Mouse (Mus musculus) forebrain, embryonic 11.5 days (tissue): Measurements from ENCODE around the gene Bcar3. TPM values are rescaled to one million over a fixed set of nuclear protein-coding genes. Genes with fewer than 3 reads are reported as not detected.

ENCODE experiments used
- ATAC-seq: fragments of 200-750 bp; cut with Nextera tagmentation; replicated peaks from 2 replicates; pipeline ENCODE4 v1.8.0; 2017; ENCODE audit warnings: moderate TSS enrichment; ENCODE audit not compliant: low FRiP score
- DNase-seq: peaks from one replicate; pipeline ENCODE4 v3.0.0-alpha.2; 2017; ENCODE audit warnings: low spot score
- H3K27ac ChIP-seq: fragments of 300-500 bp; sonication (generic); 2 replicates; pipeline ENCODE4 v1.5.1; 2014; ENCODE audit warnings: low read depth, low read length
- H3K27me3 ChIP-seq: fragments of 300-500 bp; sonication (generic); 2 replicates; pipeline ENCODE4 v1.6.1; 2014; ENCODE audit warnings: mild to moderate bottlenecking, low read length, mixed read lengths; ENCODE audit not compliant: control insufficient read depth, insufficient read depth
- H3K36me3 ChIP-seq: fragments of 300-500 bp; sonication (generic); 2 replicates; pipeline ENCODE4 v1.6.1; 2014; ENCODE audit warnings: mild to moderate bottlenecking, low read length, moderate library complexity, mixed read lengths; ENCODE audit not compliant: control insufficient read depth, insufficient read depth
- H3K4me1 ChIP-seq: fragments of 300-500 bp; sonication (generic); replicated peaks from 2 replicates; pipeline ENCODE4 v1.6.1; 2014; ENCODE audit warnings: low read length, mixed read lengths; ENCODE audit not compliant: control insufficient read depth, insufficient read depth
- H3K4me2 ChIP-seq: fragments of 300-500 bp; sonication (generic); 2 replicates; pipeline ENCODE4 v1.6.1; 2014; ENCODE audit warnings: low read depth, mild to moderate bottlenecking, low read length, moderate library complexity, mixed read lengths; ENCODE audit not compliant: severe bottlenecking
- H3K4me3 ChIP-seq: fragments of 300-500 bp; sonication (generic); 2 replicates; pipeline ENCODE4 v1.5.1; 2014; ENCODE audit warnings: low read depth, low read length
- H3K9ac ChIP-seq: fragments of 300-500 bp; sonication (generic); 2 replicates; pipeline ENCODE4 v1.6.1; 2014; ENCODE audit warnings: low read length
- H3K9me3 ChIP-seq: fragments of 300-500 bp; sonication (generic); 2 replicates; pipeline ENCODE4 v1.6.1; 2016; ENCODE audit warnings: low read length, mixed read lengths; ENCODE audit not compliant: control insufficient read depth
- WGBS: fragments of 180-500 bp; shearing (Covaris S2); extraction: QIAGEN DNeasy Blood & Tissue Kit; methylation state at CpG from one replicate; pipeline ENCODE4 v1.1.7; 2014; 5-methylcytosine and 5-hydroxymethylcytosine counted together
- microRNA counts: library from miRNA; unstranded; fragments of <30 nt; microRNA quantifications from one replicate; lab custom pipeline; 2015
- microRNA-seq: library from miRNA; unstranded; fragments of <30 nt; microRNA quantifications from one replicate; pipeline ENCODE4, GENCODE M21; 2016; ENCODE audit not compliant: insufficient number of aligned reads
- polyA plus RNA-seq: library from polyadenylated mRNA; unstranded; fragments of >200 nt; fragmentation: Nextera tagmentation; extraction: Ambion mirVana; gene quantifications from 2 replicates; pipeline ENCODE4 v1.2.1, GENCODE M21; 2014

The Bcar3 gene
- polyA plus RNA-seq, 1 experiment from 2014 or later = 12.5 TPM

GRCm38 (mm10) chr3:122566549-122566948 is 272.6 kb downstream of the Bcar3 start:
- DNase-seq (no peak), ATAC-seq (no peak)
- H3K36me3 ChIP-seq = no peaks in the 10 kb centered on the region
- 76% methylated on average over 4 of the region's 4 CpGs for WGBS
- H3K4me3 ChIP-seq = no peak overlapping the region
- H3K9ac ChIP-seq = no peak overlapping the region
- no peaks in the 10 kb centered on the region for H3K9me3 ChIP-seq
- H3K27me3 ChIP-seq = no peaks in the 10 kb centered on the region
- no peak overlapping the region for H3K27ac ChIP-seq
- no peaks in the 10 kb centered on the region for H3K4me1 ChIP-seq
- no peak overlapping the region for H3K4me2 ChIP-seq

GRCm38 (mm10) chr3:122573426-122574286 is 279.7 kb downstream of the Bcar3 start:
- ATAC-seq (no peak), DNase-seq (no peak)
- Histone ChIP-seq H3K4me2 (no peak overlapping the region), H3K27me3 (no peaks in the 10 kb centered on the region), H3K27ac (no peak overlapping the region), H3K36me3 (no peaks in the 10 kb centered on the region), H3K4me1 (no peaks in the 10 kb centered on the region), H3K9me3 (no peaks in the 10 kb centered on the region), H3K4me3 (no peak overlapping the region), H3K9ac (no peak overlapping the region)
- 95% methylated on average over 5 of the region's 5 CpGs for WGBS

GRCm38 (mm10) chr3:122574921-122575320 is 281.0 kb downstream of the Bcar3 start:
- Histone ChIP-seq H3K4me2 (no peak overlapping the region), H3K27me3 (no peaks in the 10 kb centered on the region), H3K27ac (no peak overlapping the region), H3K36me3 (no peaks in the 10 kb centered on the region), H3K4me3 (no peak overlapping the region), H3K4me1 (no peaks in the 10 kb centered on the region), H3K9ac (no peak overlapping the region), H3K9me3 (no peaks in the 10 kb centered on the region)
- 89% methylated on average over 1 of the region's 1 CpGs for WGBS
- no peak for DNase-seq
- ATAC-seq = no peak

- DNase-seq = no peak
- no peak overlapping the region for H3K9ac ChIP-seq
- H3K4me3 ChIP-seq = no peak overlapping the region
- H3K9me3 ChIP-seq = no peaks in the 10 kb centered on the region
- ATAC-seq = no peak
- no peaks in the 10 kb centered on the region for H3K4me1 ChIP-seq
- no peak overlapping the region for H3K27ac ChIP-seq
- H3K27me3 ChIP-seq = no peaks in the 10 kb centered on the region
- H3K4me2 ChIP-seq = no peak overlapping the region
- no peaks in the 10 kb centered on the region for H3K36me3 ChIP-seq
Measured at GRCm38 (mm10) chr3:122577360-122577759, 283.4 kb downstream of the Bcar3 start.

MicroRNAs encoded within 50 kb of the gene (microRNA counts, 519-probe panel; counts per million panel counts)
- 31.2 counts per million for microRNA mmu-miR-760 (lab: Ali Mortazavi, UCI)

Small RNA genes within 50 kb of the gene (microRNA-seq; reads per million reads assigned to microRNA genes)
- 906 reads per million, percentile 66 among the genes with 10 or more reads in this experiment for gene Mir760
- gene Mir7657 = not detected

Other genes starting within 250 kb of the Bcar3 start
- gene Abca4, start 249.7 kb upstream of the Bcar3 start, polyA plus RNA-seq = 1.5 and 1.8 TPM in 2 replicates
- gene Gclm, start 48.6 kb upstream of the Bcar3 start, polyA plus RNA-seq = 64.6 and 72.1 TPM in 2 replicates
- gene Dnttip2, start 19.7 kb upstream of the Bcar3 start, polyA plus RNA-seq = 85.2 and 92.3 TPM in 2 replicates